ENCODE assay signal across 8 mouse cellular contexts in the genomic region with DNA sequence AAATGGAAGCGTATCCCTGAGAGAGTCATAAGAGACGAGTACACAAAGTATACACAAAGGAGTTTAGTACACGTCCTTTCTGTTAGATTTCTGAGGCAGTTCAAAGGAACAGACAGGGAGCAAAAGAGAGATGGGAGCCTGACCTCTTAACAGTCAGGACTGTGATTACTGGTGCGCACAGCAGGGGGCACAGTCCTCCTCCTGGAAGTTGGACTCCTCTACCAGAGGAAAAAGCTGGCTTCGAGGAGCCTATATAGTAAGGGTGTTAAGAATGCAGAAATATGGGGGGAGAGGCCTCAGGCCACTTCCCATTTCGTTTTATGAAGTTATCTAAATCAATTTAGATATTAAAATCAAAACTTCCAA. TPM values are rescaled to one million over a fixed set of nuclear protein-coding genes. Genes with fewer than 3 reads are reported as not detected.
DNase-seq lines count a peak whose midpoint lies in the region; ATAC-seq and TF ChIP-seq lines count a peak whose summit lies in the region.

No protein-coding gene starts in this region.

- peak; percentile 35 for ATAC-seq in CD4-positive, CD25-positive, alpha-beta regulatory T cell, adult 4 months
- no peak for ATAC-seq in embryonic facial prominence, embryonic 12.5 days (ENCODE audit: insufficient number of reproducible peaks, insufficient read depth, low FRiP score, low TSS enrichment)
- 0 out of 2 replicates have a peak, but pooled peaks have one; percentile 46 for ATAC-seq in lung, embryonic 15.5 days (ENCODE audit: borderline replicate concordance, extremely low read depth, low FRiP score, low TSS enrichment)
- ATAC-seq in neutrophil, adult 5-6 weeks (ENCODE audit: extremely low read depth, insufficient number of reproducible peaks, low FRiP score, poor library complexity, severe bottlenecking): peak; percentile 39; the same call in 1 of the 2 replicates

- intact Hi-C loops in heart, postnatal 36 days (cut with DNase I): loop anchor here (2.0 kb wide), 1 partner anchor 56 kb away; no protein-coding TSS in a partner anchor

- no peaks in the 10 kb centered on the region for H3K36me3 ChIP-seq in embryonic facial prominence, embryonic 12.5 days
- no peaks in the 10 kb centered on the region for H3K36me3 ChIP-seq in lung, embryonic 15.5 days

- peaks cover 16% of the 10 kb centered on the region for H3K4me1 ChIP-seq in embryonic facial prominence, embryonic 12.5 days
- peaks cover 19% of the 10 kb centered on the region for H3K4me1 ChIP-seq in lung, embryonic 15.5 days

- no peaks in the 10 kb centered on the region for H3K9me3 ChIP-seq in embryonic facial prominence, embryonic 12.5 days
- no peaks in the 10 kb centered on the region for H3K9me3 ChIP-seq in lung, embryonic 15.5 days

- peak overlapping the region; percentile 80 for H3K4me2 ChIP-seq in embryonic facial prominence, embryonic 12.5 days (replicated peaks)
- peak overlapping the region; percentile 79 for H3K4me2 ChIP-seq in lung, embryonic 15.5 days

- H3K27ac ChIP-seq in embryonic facial prominence, embryonic 12.5 days: peak overlapping the region; percentile 96; the same call in 1 of the 2 replicates
- H3K27ac ChIP-seq in layer of hippocampus, adult 2 months: peak overlapping the region; percentile 99
- peak overlapping the region; percentile 87 for H3K27ac ChIP-seq in lung, embryonic 15.5 days

- peak overlapping the region; percentile 100 for H3K9ac ChIP-seq in embryonic facial prominence, embryonic 12.5 days
- H3K9ac ChIP-seq in lung, embryonic 15.5 days: peak overlapping the region; percentile 98

- peak; percentile 80 for TF ChIP-seq CTCF in layer of hippocampus, adult 2 months (conservative IDR thresholded peaks at IDR 0.05)

- H3K27me3 ChIP-seq in embryonic facial prominence, embryonic 12.5 days: no peaks in the 10 kb centered on the region
- H3K27me3 ChIP-seq in lung, embryonic 15.5 days: no peaks in the 10 kb centered on the region

- WGBS in embryonic facial prominence, embryonic 12.5 days: 37% methylated on average over 6 of the region's 6 CpGs
- WGBS in lung, embryonic 15.5 days: 22% methylated on average over 6 of the region's 6 CpGs

- DNase-seq in adrenal gland, postnatal 10 days: peak; percentile 75
- DNase-seq in heart, postnatal 36 days: peak; percentile 35 to 44
- DNase-seq in layer of hippocampus, adult 2 months (ENCODE audit: low spot score in 2 of 2): peak in 1 of 2 experiments; percentile 34
- peak; percentile 75 for DNase-seq in thymus, postnatal 4 days

- H3K4me3 ChIP-seq in embryonic facial prominence, embryonic 12.5 days: peak overlapping the region; percentile 100
- H3K4me3 ChIP-seq in layer of hippocampus, adult 2 months: peak overlapping the region; percentile 98
- peak overlapping the region; percentile 96 for H3K4me3 ChIP-seq in lung, embryonic 15.5 days

RNA-seq across cellular contexts. Expression of a gene that starts 0.8 kb away (rescaled TPM):
- 10 to 100 TPM; 23.5 to 32.2 TPM for polyA plus RNA-seq in CD4-positive, CD25-positive, alpha-beta regulatory T cell, adult 4 months (2017; shearing (Covaris generic))
- 10 to 100 TPM; 82.2 to 90.6 TPM for total RNA-seq in adrenal gland, postnatal 10 days (2021)
- polyA plus RNA-seq in embryonic facial prominence, embryonic 12.5 days (2016; fragmentation: Nextera tagmentation; extraction: Ambion mirVana): 59.5 and 62.9 TPM in 2 replicates
- 10 to 100 TPM; 85.1 to 89.3 TPM for total RNA-seq in heart, postnatal 36 days (2021)
- total RNA-seq in layer of hippocampus, adult 2 months (2021): 10 to 100 TPM; 68.1 to 76.2 TPM
- polyA plus RNA-seq in lung, embryonic 15.5 days (2015; fragmentation: Nextera tagmentation; extraction: Ambion mirVana): 48.2 and 49.2 TPM in 2 replicates
- total RNA-seq in neutrophil, adult 5-6 weeks (2017): 149 and 179 TPM in 2 replicates

RNA-seq across cellular contexts. Expression of a gene that starts 1.2 kb away (rescaled TPM):
- polyA plus RNA-seq in CD4-positive, CD25-positive, alpha-beta regulatory T cell, adult 4 months (2017; shearing (Covaris generic)): 1 to 10 TPM; 1.2 to 1.6 TPM
- 1 to 10 TPM; 4.1 to 4.7 TPM for total RNA-seq in adrenal gland, postnatal 10 days (2021)
- polyA plus RNA-seq in embryonic facial prominence, embryonic 12.5 days (2016; fragmentation: Nextera tagmentation; extraction: Ambion mirVana): 2.0 and 2.1 TPM in 2 replicates
- total RNA-seq in heart, postnatal 36 days (2021): 1 to 10 TPM; 1.8 to 1.9 TPM
- total RNA-seq in layer of hippocampus, adult 2 months (2021): 10 to 100 TPM; 17.7 to 22.9 TPM
- polyA plus RNA-seq in lung, embryonic 15.5 days (2015; fragmentation: Nextera tagmentation; extraction: Ambion mirVana): 1.1 and 1.5 TPM in 2 replicates
- 13.8 and 14.0 TPM in 2 replicates for total RNA-seq in neutrophil, adult 5-6 weeks (2017)

RNA-seq across cellular contexts. Expression of a gene that starts 1.2 kb away (rescaled TPM):
- not detected for polyA plus RNA-seq in CD4-positive, CD25-positive, alpha-beta regulatory T cell, adult 4 months (2017; shearing (Covaris generic))
- under 1 TPM in 1 of 2 experiments, not detected in 1; 1.00 TPM for total RNA-seq in adrenal gland, postnatal 10 days (2021)
- 0.46 TPM in 1 of 2 replicates, not detected in the other for polyA plus RNA-seq in embryonic facial prominence, embryonic 12.5 days (2016; fragmentation: Nextera tagmentation; extraction: Ambion mirVana)
- not detected for total RNA-seq in heart, postnatal 36 days (2021)
- total RNA-seq in layer of hippocampus, adult 2 months (2021): not detected
- polyA plus RNA-seq in lung, embryonic 15.5 days (2015; fragmentation: Nextera tagmentation; extraction: Ambion mirVana): not detected in 2 replicates
- not detected in 2 replicates for total RNA-seq in neutrophil, adult 5-6 weeks (2017)

RNA-seq across cellular contexts. Expression of a gene that starts 43.3 kb away (rescaled TPM):
- not detected for polyA plus RNA-seq in CD4-positive, CD25-positive, alpha-beta regulatory T cell, adult 4 months (2017; shearing (Covaris generic))
- total RNA-seq in adrenal gland, postnatal 10 days (2021): not detected
- not detected in 2 replicates for polyA plus RNA-seq in embryonic facial prominence, embryonic 12.5 days (2016; fragmentation: Nextera tagmentation; extraction: Ambion mirVana)
- total RNA-seq in heart, postnatal 36 days (2021): not detected
- total RNA-seq in layer of hippocampus, adult 2 months (2021): not detected
- polyA plus RNA-seq in lung, embryonic 15.5 days (2015; fragmentation: Nextera tagmentation; extraction: Ambion mirVana): not detected in 2 replicates
- total RNA-seq in neutrophil, adult 5-6 weeks (2017): not detected in 2 replicates

RNA-seq across cellular contexts. Expression of a gene that starts 47.1 kb away (rescaled TPM):
- 10 to 100 TPM in 1 of 2 experiments, 1 to 10 TPM in 1; 10.0 to 19.3 TPM for polyA plus RNA-seq in CD4-positive, CD25-positive, alpha-beta regulatory T cell, adult 4 months (2017; shearing (Covaris generic))
- total RNA-seq in adrenal gland, postnatal 10 days (2021): 100 to 1,000 TPM; 712 to 837 TPM
- polyA plus RNA-seq in embryonic facial prominence, embryonic 12.5 days (2016; fragmentation: Nextera tagmentation; extraction: Ambion mirVana): 235 and 258 TPM in 2 replicates
- 100 to 1,000 TPM; 263 to 319 TPM for total RNA-seq in heart, postnatal 36 days (2021)
- total RNA-seq in layer of hippocampus, adult 2 months (2021): 100 to 1,000 TPM; 125 to 134 TPM
- 319 and 330 TPM in 2 replicates for polyA plus RNA-seq in lung, embryonic 15.5 days (2015; fragmentation: Nextera tagmentation; extraction: Ambion mirVana)
- total RNA-seq in neutrophil, adult 5-6 weeks (2017): 253 and 275 TPM in 2 replicates
